Mouse (Mus musculus): Measurements from ENCODE around the gene Cuedc1. TPM values are rescaled to one million over a fixed set of nuclear protein-coding genes. Genes with fewer than 3 reads are reported as not detected.
A peak's percentile ranks its signal among the peaks of the same experiment; 100 is the strongest.

Gene Cuedc1
- polyA plus RNA-seq, 1 experiment from 2014 or later = 17.0 TPM

DNA sequence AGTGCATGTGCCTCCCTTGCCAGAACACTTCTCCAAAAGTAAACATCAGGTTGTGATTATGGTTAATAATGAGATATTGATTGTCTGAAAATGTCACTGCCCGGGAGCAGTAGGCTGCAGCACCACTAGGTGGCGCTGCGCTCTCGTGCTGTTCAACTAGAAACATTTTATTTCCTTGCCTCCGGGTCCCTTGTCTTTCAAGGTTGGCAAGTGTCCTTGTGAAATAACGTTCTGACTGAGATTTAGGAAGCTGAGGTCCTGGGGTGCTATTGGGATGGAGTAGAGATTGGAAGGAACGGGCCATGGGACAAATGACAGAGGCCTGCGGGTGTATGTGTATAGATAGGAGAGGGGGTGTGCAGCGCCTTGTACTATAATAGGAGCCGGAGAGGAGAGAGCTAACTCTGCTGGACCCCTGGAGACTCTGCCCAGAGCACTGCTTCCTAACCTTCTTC lies 118.4 kb downstream of the Cuedc1 start:
- peak; percentile 98 for DNase-seq (ENCODE audit: low spot score, missing footprints)
- Histone ChIP-seq H3K27me3 (ENCODE audit: control insufficient read depth, insufficient read depth, low read length) (no peaks in the 10 kb centered on the region), H3K4me2 (peak overlapping the region; percentile 19; the same call in 1 of the 2 replicates), H3K36me3 (ENCODE audit: control insufficient read depth, insufficient read depth, low read length) (peaks cover 3% of the 10 kb centered on the region; the same call in 1 of the 2 replicates), H3K9me3 (ENCODE audit: control insufficient read depth, low read length) (no peaks in the 10 kb centered on the region), H3K4me1 (ENCODE audit: control insufficient read depth, insufficient read depth, low read length) (peaks cover 15% of the 10 kb centered on the region; the same call in 1 of the 2 replicates), H3K4me3 (ENCODE audit: low read depth, low read length) (no peak overlapping the region), H3K27ac (ENCODE audit: low read depth, low read length) (peak overlapping the region; percentile 63; the same call in 1 of the 2 replicates), H3K9ac (ENCODE audit: low read length) (peak overlapping the region; percentile 10)
- 14% methylated on average over 10 of the region's 10 CpGs for WGBS
- ATAC-seq (ENCODE audit: low FRiP score) = peak; percentile 67

DNA sequence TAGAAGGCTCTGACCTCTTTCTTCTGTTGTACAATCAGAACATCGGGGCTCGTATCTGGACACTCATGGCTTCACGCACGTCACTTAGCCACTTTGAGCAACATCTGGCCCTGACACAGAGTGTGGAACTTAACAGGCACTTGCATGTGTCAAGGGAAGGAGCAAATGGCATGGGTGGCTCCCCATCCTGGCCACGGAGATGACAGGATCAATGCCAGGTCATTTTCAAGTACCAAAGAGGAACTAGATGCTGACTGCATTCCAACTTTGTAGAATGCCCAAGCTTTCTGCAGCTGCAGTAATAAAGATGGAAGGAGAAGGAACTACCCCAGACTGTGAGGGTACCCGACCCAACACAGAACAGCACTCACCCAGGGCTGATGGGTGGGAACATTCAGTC lies 120.3 kb downstream of the Cuedc1 start:
- no peaks in the 10 kb centered on the region for H3K36me3 ChIP-seq (ENCODE audit: control insufficient read depth, insufficient read depth, low read length)
- no peak for DNase-seq (ENCODE audit: low spot score, missing footprints)
- 89% methylated on average over 6 of the region's 6 CpGs for WGBS
- no peak overlapping the region for H3K4me2 ChIP-seq
- no peak overlapping the region for H3K27ac ChIP-seq (ENCODE audit: low read depth, low read length)
- no peak overlapping the region for H3K4me3 ChIP-seq (ENCODE audit: low read depth, low read length)
- no peak overlapping the region for H3K9ac ChIP-seq (ENCODE audit: low read length)
- no peaks in the 10 kb centered on the region for H3K27me3 ChIP-seq (ENCODE audit: control insufficient read depth, insufficient read depth, low read length)
- H3K4me1 ChIP-seq (ENCODE audit: control insufficient read depth, insufficient read depth, low read length) = peaks cover 15% of the 10 kb centered on the region; the same call in 1 of the 2 replicates
- no peak for ATAC-seq (ENCODE audit: low FRiP score)
- no peaks in the 10 kb centered on the region for H3K9me3 ChIP-seq (ENCODE audit: control insufficient read depth, low read length)

DNA sequence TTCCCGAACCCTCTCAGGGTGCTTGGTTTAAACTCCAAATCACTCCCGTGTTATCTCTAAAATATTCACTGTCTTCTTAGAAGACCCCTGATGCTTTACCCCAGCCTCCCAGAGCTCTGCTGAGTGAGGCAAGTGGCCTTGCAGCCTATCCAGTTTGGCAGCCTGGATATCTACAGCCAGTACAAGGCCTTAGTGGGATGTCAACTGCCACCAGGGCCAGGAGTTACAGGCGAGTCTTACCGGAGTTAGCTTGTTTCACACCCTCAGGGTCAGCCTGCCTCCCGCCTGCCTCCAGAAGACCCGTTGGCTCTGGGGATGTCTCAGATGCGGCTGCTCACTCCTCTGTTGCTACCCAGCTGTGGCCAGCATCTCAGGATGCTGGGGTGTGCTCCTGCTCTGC lies 120.7 kb downstream of the Cuedc1 start:
- peaks cover 15% of the 10 kb centered on the region; the same call in 1 of the 2 replicates for H3K4me1 ChIP-seq (ENCODE audit: control insufficient read depth, insufficient read depth, low read length)
- no peak overlapping the region for H3K27ac ChIP-seq (ENCODE audit: low read depth, low read length)
- H3K4me3 ChIP-seq (ENCODE audit: low read depth, low read length) = no peak overlapping the region
- no peaks in the 10 kb centered on the region for H3K9me3 ChIP-seq (ENCODE audit: control insufficient read depth, low read length)
- no peak overlapping the region for H3K9ac ChIP-seq (ENCODE audit: low read length)
- no peak for DNase-seq (ENCODE audit: low spot score, missing footprints)
- no peak for ATAC-seq (ENCODE audit: low FRiP score)
- 80% methylated on average over 7 of the region's 7 CpGs for WGBS
- H3K4me2 ChIP-seq = no peak overlapping the region
- no peaks in the 10 kb centered on the region for H3K27me3 ChIP-seq (ENCODE audit: control insufficient read depth, insufficient read depth, low read length)
- no peaks in the 10 kb centered on the region for H3K36me3 ChIP-seq (ENCODE audit: control insufficient read depth, insufficient read depth, low read length)

DNA sequence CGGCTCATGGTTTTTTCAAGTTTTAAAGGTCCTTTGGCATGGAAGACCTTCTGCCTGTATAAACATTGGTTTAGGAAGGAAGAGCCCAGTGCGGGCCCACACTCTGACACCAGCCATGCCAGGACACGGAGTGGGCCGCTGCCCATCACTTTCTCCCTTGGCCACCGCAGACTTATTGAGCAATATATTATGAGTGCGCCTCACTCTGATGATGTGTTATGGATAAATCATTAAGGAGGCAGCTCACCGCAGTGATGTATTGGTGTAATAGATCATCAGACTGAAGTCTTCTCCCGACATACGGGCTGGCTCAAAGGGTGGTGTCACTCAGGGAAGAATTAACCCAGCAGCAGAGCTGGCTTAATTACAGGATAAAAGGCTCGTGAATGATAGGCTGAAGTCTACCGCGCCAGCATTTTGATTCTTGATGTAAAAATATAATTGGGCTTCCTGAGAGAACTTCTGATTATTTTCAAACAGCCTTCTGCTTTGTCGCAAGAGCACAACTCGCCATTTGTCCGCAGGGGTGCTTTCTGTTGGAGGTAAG lies 124.1 kb downstream of the Cuedc1 start:
- H3K9me3 ChIP-seq (ENCODE audit: control insufficient read depth, low read length) = no peaks in the 10 kb centered on the region
- no peak overlapping the region for H3K4me3 ChIP-seq (ENCODE audit: low read depth, low read length)
- no peaks in the 10 kb centered on the region for H3K4me1 ChIP-seq (ENCODE audit: control insufficient read depth, insufficient read depth, low read length)
- no peaks in the 10 kb centered on the region for H3K36me3 ChIP-seq (ENCODE audit: control insufficient read depth, insufficient read depth, low read length)
- H3K27me3 ChIP-seq (ENCODE audit: control insufficient read depth, insufficient read depth, low read length) = no peaks in the 10 kb centered on the region
- DNase-seq (ENCODE audit: low spot score, missing footprints) = no peak
- WGBS = 93% methylated on average over 15 of the region's 15 CpGs
- H3K4me2 ChIP-seq = no peak overlapping the region
- no peak overlapping the region for H3K27ac ChIP-seq (ENCODE audit: low read depth, low read length)
- no peak for ATAC-seq (ENCODE audit: low FRiP score)
- H3K9ac ChIP-seq (ENCODE audit: low read length) = no peak overlapping the region

DNA sequence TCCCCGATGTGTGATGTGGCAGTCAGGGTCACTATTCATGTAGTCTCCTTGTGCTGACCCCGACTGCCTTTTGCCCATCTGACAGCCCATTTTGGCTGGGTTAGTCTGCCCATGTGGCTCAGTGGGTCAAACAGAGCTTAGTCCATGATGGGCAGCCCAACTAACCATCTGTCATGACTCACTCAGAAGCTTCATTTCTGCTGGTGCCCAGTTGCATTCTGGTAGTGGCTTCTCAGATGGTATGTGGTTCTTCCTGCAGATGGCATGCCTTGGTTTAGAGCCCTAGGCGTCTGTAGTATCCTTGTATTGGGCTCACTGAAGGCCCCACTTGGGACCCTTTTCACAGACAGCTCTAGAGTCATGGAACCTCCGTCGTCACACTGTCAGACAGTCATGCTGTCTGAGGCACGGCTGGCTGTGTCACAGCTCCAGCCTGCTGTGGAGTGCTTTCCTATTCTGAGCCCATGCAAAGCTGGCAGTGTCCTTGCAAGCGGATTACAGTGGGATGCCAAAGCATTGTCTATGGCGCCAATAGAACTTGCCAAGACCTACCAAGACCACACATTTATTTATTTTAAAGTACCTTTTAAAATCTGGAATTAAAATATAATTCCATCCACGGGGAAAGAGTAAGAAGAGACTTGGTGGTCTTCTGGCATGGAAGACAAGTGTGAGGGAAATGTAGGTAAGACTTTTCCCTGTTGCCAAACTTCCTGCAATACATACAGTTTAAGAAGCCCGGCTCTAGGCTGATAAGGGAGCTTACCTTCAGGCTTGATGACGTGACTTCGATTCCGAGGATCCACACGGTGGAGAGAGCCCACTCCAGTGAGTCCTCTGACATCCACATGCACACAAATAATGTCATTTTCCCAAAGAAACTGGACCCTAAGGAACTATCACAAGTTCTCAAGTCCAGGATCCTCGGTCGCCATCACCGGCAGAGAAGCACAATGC lies 129.4 kb downstream of the Cuedc1 start:
- no peak for ATAC-seq (ENCODE audit: low FRiP score)
- no peaks in the 10 kb centered on the region for H3K36me3 ChIP-seq (ENCODE audit: control insufficient read depth, insufficient read depth, low read length)
- H3K27ac ChIP-seq (ENCODE audit: low read depth, low read length) = no peak overlapping the region
- H3K9ac ChIP-seq (ENCODE audit: low read length) = no peak overlapping the region
- WGBS = 90% methylated on average over 17 of the region's 17 CpGs
- no peaks in the 10 kb centered on the region for H3K27me3 ChIP-seq (ENCODE audit: control insufficient read depth, insufficient read depth, low read length)
- H3K9me3 ChIP-seq (ENCODE audit: control insufficient read depth, low read length) = no peaks in the 10 kb centered on the region
- H3K4me1 ChIP-seq (ENCODE audit: control insufficient read depth, insufficient read depth, low read length) = peaks cover 3% of the 10 kb centered on the region; the same call in 1 of the 2 replicates
- no peak for DNase-seq (ENCODE audit: low spot score, missing footprints)
- no peak overlapping the region for H3K4me2 ChIP-seq
- no peak overlapping the region for H3K4me3 ChIP-seq (ENCODE audit: low read depth, low read length)

DNA sequence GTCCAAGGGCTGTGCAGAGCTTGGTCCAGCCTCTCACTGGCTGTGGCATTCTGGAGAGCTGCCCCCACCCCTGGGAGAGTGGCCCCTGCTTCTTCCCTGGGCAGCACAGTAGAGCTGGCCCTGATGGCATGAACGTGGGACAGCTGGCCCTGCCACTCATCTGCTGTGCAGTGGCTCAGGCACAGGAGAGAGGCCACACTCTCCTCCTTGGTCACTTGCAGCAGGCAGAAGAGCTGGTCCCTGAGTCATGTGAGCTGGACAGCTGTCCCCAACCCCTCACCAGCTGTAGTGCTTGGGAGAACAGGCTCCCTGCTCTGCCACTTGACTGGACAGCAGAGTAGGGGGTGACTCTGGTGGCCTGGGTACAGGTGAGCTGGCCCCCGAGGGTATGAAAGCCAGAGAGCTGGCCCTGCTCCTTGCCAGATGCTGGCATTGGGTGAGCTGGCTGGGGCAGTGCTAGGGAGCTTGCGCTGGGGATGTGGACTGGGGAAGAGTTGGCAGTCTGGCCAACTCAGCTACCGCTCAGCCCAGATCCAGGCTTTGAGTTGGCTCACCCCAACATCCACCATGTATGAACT lies 133.4 kb downstream of the Cuedc1 start:
- Histone ChIP-seq H3K4me2 (no peak overlapping the region), H3K4me3 (ENCODE audit: low read depth, low read length) (no peak overlapping the region), H3K9ac (ENCODE audit: low read length) (no peak overlapping the region), H3K9me3 (ENCODE audit: control insufficient read depth, low read length) (no peaks in the 10 kb centered on the region), H3K4me1 (ENCODE audit: control insufficient read depth, insufficient read depth, low read length) (peaks cover 22% of the 10 kb centered on the region), H3K36me3 (ENCODE audit: control insufficient read depth, insufficient read depth, low read length) (no peaks in the 10 kb centered on the region), H3K27ac (ENCODE audit: low read depth, low read length) (no peak overlapping the region), H3K27me3 (ENCODE audit: control insufficient read depth, insufficient read depth, low read length) (no peaks in the 10 kb centered on the region)
- 89% methylated on average over 4 of the region's 4 CpGs for WGBS
- DNase-seq (ENCODE audit: low spot score, missing footprints) (no peak), ATAC-seq (ENCODE audit: low FRiP score) (no peak)

DNA sequence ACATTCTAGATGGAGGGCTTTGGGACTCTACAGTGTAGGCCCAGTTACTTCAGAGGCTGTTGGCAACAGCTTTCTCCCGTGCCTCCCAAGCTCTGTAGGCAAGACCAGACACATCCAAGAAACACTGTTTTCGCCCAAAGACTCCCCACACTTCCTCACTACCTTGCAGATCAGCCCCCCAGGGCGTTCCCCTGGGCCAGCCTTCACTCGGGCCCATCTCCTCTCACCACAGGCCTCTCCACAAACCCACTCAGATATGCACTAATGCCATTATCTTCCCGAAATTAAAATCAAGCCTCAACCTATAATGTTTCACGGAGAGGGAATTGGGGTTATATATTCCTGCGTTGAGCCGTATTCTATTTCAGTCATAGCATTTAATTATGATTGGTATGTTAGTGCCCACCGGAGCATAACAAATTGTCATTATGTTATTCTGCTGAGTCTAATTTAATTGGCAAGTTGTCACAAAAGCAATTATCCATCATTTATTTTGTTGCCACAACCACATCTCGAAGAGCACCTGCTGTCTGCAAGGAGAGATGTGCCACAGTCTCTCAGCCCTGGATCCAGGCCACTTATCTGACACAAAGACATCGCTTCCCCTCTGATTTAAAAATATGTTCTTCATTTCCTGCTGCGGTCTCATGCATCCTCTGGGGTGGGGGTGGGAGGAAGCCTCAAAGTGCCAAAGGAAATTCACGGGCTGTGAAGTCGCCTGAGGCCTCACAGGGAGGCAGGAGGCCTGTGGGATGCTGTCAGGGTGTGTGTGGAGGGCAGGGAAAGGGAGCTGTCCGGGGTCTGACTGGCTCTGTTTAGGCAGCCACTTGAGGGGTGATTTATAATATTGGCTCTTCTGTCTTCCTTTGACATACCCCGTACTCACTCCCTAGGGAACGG lies 135.9 kb downstream of the Cuedc1 start:
- DNase-seq (ENCODE audit: low spot score, missing footprints) (no peak), ATAC-seq (ENCODE audit: low FRiP score) (no peak)
- Histone ChIP-seq H3K36me3 (ENCODE audit: control insufficient read depth, insufficient read depth, low read length) (no peaks in the 10 kb centered on the region), H3K4me1 (ENCODE audit: control insufficient read depth, insufficient read depth, low read length) (peaks cover 38% of the 10 kb centered on the region), H3K9ac (ENCODE audit: low read length) (no peak overlapping the region), H3K27ac (ENCODE audit: low read depth, low read length) (peak overlapping the region; percentile 32; the same call in 1 of the 2 replicates), H3K4me2 (no peak overlapping the region), H3K4me3 (ENCODE audit: low read depth, low read length) (no peak overlapping the region), H3K9me3 (ENCODE audit: control insufficient read depth, low read length) (no peaks in the 10 kb centered on the region), H3K27me3 (ENCODE audit: control insufficient read depth, insufficient read depth, low read length) (no peaks in the 10 kb centered on the region)
- 66% methylated on average over 17 of the region's 17 CpGs for WGBS

DNA sequence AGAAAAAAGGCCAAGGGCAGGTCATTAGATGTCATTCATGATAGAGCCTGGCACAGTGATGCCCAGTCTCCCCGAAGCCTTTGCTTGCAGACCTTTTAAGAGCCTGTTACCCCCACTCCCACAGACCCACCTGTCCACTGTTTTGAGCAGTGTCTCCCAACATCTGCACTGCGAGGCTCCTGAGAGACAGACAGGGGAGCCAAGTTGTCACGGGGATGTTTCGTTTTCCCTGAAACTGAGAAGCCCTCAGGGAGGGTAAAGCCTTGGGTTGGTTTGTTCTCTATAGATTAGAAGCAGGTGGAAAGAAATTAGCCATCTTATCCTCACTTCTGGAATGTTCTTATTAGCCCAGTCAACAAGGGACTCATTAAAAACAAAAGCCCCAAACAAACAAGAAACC lies 136.9 kb downstream of the Cuedc1 start:
- H3K36me3 ChIP-seq (ENCODE audit: control insufficient read depth, insufficient read depth, low read length) = no peaks in the 10 kb centered on the region
- H3K4me3 ChIP-seq (ENCODE audit: low read depth, low read length) = no peak overlapping the region
- no peak for ATAC-seq (ENCODE audit: low FRiP score)
- WGBS = 36% methylated on average over 4 of the region's 4 CpGs
- H3K9me3 ChIP-seq (ENCODE audit: control insufficient read depth, low read length) = no peaks in the 10 kb centered on the region
- no peaks in the 10 kb centered on the region for H3K27me3 ChIP-seq (ENCODE audit: control insufficient read depth, insufficient read depth, low read length)
- DNase-seq (ENCODE audit: low spot score, missing footprints) = no peak
- peaks cover 45% of the 10 kb centered on the region for H3K4me1 ChIP-seq (ENCODE audit: control insufficient read depth, insufficient read depth, low read length)
- H3K27ac ChIP-seq (ENCODE audit: low read depth, low read length) = no peak overlapping the region; the same call in 1 of the 2 replicates
- no peak overlapping the region for H3K4me2 ChIP-seq
- no peak overlapping the region for H3K9ac ChIP-seq (ENCODE audit: low read length)

All from midbrain, embryonic 11.5 days (tissue).